Mouse (Mus musculus): ENCODE measurements around the gene 4933415A04Rik. TPM values are rescaled to one million over a fixed set of nuclear protein-coding genes. Genes with fewer than 3 reads are reported as not detected.

The 4933415A04Rik gene
- polyA plus RNA-seq, 1 experiment from 2014 or later, result 6.8 TPM

DNA sequence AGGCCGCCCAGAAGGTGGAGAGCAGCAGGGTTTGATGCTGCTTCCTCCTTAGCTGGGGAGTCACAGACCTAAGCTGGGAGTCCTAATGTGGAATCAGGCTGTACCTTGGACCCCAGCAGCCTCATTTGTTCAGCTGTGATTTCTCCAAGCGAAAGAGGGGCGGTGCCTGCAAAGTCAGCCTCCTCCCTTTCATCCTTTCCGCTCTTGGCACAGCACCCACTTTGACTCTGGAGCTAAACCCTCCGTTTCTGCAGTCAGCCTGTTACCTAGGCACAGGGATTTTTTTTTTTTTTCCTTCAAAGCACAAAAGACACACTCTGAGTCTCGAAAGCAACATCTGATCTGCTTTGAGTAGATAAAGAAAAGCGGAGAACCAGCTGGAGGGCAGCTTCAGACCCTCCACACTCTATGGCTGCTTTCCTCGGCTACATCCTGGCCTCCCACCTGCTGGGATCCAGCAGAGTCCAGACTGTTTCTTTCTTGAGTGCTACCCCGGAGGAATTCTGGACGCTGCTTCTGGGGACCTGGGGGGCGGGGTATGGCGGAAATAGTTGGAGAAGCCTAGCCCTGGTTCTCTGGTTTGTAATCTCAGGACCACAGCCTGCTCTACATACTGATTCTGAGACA lies 39.6 kb downstream of the 4933415A04Rik start:
- Histone ChIP-seq H3K27me3 (ENCODE audit: insufficient read depth, low read length) (no peaks in the 10 kb centered on the region), H3K4me2 (replicated peaks; ENCODE audit: low read depth, low read length) (peak overlapping the region; percentile 53), H3K4me1 (ENCODE audit: insufficient read depth, low read length) (peaks cover 18% of the 10 kb centered on the region), H3K36me3 (ENCODE audit: insufficient read depth, low read length) (no peaks in the 10 kb centered on the region), H3K27ac (ENCODE audit: low read length) (peak overlapping the region; percentile 84), H3K9ac (replicated peaks; ENCODE audit: low read length) (peak overlapping the region; percentile 56), H3K4me3 (ENCODE audit: low read length) (peak overlapping the region; percentile 24), H3K9me3 (ENCODE audit: low read length) (no peaks in the 10 kb centered on the region)
- peak; percentile 73 for ATAC-seq (ENCODE audit: low FRiP score, low TSS enrichment)
- 8% methylated on average over 12 of the region's 12 CpGs for WGBS

DNA sequence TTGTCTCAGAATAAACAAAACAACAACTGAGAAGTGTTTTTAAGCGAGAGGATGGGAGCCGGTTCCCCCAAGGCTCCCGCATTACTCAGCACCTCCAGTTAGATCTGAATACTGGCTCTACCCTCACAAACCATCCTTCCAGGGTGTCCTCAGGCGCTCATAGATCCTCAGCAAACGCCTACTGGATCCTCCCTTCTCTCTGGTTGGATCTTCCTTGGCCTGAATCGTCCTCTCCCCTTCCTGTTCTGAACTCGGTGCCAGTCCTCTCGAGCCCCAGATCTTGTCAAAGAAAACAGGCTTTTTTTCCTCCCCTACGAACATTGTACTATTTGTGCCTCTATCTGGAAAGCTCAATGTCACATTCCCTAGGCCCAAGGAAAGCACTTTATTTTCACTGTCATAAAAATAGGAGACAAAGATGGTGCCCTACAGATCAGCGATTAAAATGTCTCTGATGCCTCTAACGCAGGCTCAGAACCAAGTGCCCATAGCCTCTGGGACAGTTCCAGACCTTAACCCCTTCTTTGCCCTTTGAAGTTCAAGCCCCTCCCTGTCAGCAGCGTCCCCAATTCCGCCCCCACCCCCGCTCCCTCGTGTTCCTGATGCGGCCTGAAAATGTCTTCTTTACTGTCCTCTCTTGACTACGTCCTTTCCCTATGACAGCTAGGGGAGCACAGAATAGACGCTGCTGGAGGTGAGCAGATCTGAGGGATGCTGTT lies 40.2 kb downstream of the 4933415A04Rik start:
- Histone ChIP-seq H3K4me1 (ENCODE audit: insufficient read depth, low read length) (peaks cover 18% of the 10 kb centered on the region), H3K36me3 (ENCODE audit: insufficient read depth, low read length) (no peaks in the 10 kb centered on the region), H3K27ac (ENCODE audit: low read length) (peak overlapping the region; percentile 84; the same call in 1 of the 2 replicates), H3K4me2 (replicated peaks; ENCODE audit: low read depth, low read length) (peak overlapping the region; percentile 53), H3K9ac (replicated peaks; ENCODE audit: low read length) (peak overlapping the region; percentile 56), H3K27me3 (ENCODE audit: insufficient read depth, low read length) (no peaks in the 10 kb centered on the region), H3K9me3 (ENCODE audit: low read length) (no peaks in the 10 kb centered on the region), H3K4me3 (ENCODE audit: low read length) (peak overlapping the region; percentile 24; the same call in 1 of the 2 replicates)
- ATAC-seq (ENCODE audit: low FRiP score, low TSS enrichment), result no peak; the same call in 1 of the 2 replicates
- WGBS, result 31% methylated on average over 18 of the region's 18 CpGs

DNA sequence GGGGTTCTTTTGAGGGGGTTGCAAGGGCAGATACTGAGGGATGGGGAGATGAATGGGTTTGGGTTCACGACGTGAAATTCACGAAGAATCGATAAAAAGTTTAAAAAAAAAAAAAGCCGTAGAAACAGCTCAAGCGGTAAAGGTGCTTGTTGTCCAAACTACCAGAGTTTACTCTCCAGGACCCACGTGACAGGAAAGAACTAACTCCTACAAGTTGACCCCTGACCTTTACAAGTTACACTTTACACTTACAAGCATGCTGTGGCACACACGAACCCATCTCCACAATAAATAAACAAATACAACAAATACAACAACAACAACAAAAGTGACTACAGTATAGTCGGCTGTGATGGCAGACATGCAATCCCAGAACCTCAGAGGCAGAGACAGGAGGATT lies 44.8 kb downstream of the 4933415A04Rik start:
- no peaks in the 10 kb centered on the region for H3K27me3 ChIP-seq (ENCODE audit: insufficient read depth, low read length)
- no peak for ATAC-seq (ENCODE audit: low FRiP score, low TSS enrichment)
- no peak overlapping the region for H3K4me2 ChIP-seq (replicated peaks; ENCODE audit: low read depth, low read length)
- H3K9me3 ChIP-seq (ENCODE audit: low read length), result no peaks in the 10 kb centered on the region
- 79% methylated on average over 9 of the region's 9 CpGs for WGBS
- peaks cover 23% of the 10 kb centered on the region for H3K4me1 ChIP-seq (ENCODE audit: insufficient read depth, low read length)
- H3K27ac ChIP-seq (ENCODE audit: low read length), result no peak overlapping the region
- H3K9ac ChIP-seq (replicated peaks; ENCODE audit: low read length), result no peak overlapping the region
- H3K36me3 ChIP-seq (ENCODE audit: insufficient read depth, low read length), result no peaks in the 10 kb centered on the region
- H3K4me3 ChIP-seq (ENCODE audit: low read length), result no peak overlapping the region

DNA sequence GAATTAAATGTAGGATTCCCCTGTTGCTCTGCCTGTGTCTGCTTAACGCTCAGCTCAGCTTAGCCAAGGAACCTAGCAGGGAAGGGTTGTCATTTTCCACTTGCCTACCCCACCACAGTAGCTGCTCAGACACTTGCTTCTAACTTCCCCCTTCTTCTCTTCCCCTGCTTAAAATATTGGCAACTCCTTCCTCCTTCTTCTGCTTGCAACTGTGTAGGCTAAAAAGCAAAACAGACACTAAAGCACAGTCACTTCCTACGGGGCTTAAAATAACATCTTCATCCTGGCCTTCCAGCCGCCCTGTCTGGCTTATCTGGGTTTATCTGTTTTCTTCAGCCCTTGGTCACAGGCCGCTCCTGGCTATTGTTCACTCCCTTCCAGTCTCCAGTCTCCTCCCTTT lies 45.7 kb downstream of the 4933415A04Rik start:
- 26% methylated on average over 4 of the region's 4 CpGs for WGBS
- H3K4me3 ChIP-seq (ENCODE audit: low read length), result no peak overlapping the region
- no peak overlapping the region for H3K4me2 ChIP-seq (replicated peaks; ENCODE audit: low read depth, low read length)
- H3K36me3 ChIP-seq (ENCODE audit: insufficient read depth, low read length), result no peaks in the 10 kb centered on the region
- H3K27me3 ChIP-seq (ENCODE audit: insufficient read depth, low read length), result no peaks in the 10 kb centered on the region
- H3K9me3 ChIP-seq (ENCODE audit: low read length), result no peaks in the 10 kb centered on the region
- H3K27ac ChIP-seq (ENCODE audit: low read length), result peak overlapping the region; percentile 15; the same call in 1 of the 2 replicates
- no peak for ATAC-seq (ENCODE audit: low FRiP score, low TSS enrichment)
- H3K9ac ChIP-seq (replicated peaks; ENCODE audit: low read length), result no peak overlapping the region
- peaks cover 17% of the 10 kb centered on the region for H3K4me1 ChIP-seq (ENCODE audit: insufficient read depth, low read length)

DNA sequence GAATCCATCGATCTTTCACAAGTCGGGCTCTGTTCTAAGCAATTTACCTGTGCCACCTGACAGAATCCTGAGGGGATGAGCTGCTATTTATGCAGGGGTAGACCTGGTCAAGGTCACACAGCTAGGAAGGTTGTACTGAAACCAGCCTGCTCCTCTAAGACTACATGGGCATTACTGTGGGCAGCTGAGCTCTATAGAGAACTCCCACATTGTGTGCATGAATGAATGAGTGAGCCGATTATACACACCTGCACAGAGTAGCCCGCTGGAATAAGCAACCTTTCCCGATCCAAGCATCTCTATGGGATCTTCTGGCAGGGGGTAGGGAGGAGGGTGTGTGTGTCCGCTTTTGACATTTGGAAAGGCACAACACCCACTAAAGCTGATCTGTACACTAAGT lies 46.3 kb downstream of the 4933415A04Rik start:
- 72% methylated on average over 6 of the region's 6 CpGs for WGBS
- Histone ChIP-seq H3K4me3 (ENCODE audit: low read length) (no peak overlapping the region), H3K36me3 (ENCODE audit: insufficient read depth, low read length) (no peaks in the 10 kb centered on the region), H3K9ac (replicated peaks; ENCODE audit: low read length) (no peak overlapping the region), H3K4me1 (ENCODE audit: insufficient read depth, low read length) (peaks cover 17% of the 10 kb centered on the region), H3K27ac (ENCODE audit: low read length) (peak overlapping the region; percentile 15; the same call in 1 of the 2 replicates), H3K27me3 (ENCODE audit: insufficient read depth, low read length) (no peaks in the 10 kb centered on the region), H3K9me3 (ENCODE audit: low read length) (no peaks in the 10 kb centered on the region), H3K4me2 (replicated peaks; ENCODE audit: low read depth, low read length) (no peak overlapping the region)
- ATAC-seq (ENCODE audit: low FRiP score, low TSS enrichment), result peak; percentile 1; the same call in 1 of the 2 replicates

DNA sequence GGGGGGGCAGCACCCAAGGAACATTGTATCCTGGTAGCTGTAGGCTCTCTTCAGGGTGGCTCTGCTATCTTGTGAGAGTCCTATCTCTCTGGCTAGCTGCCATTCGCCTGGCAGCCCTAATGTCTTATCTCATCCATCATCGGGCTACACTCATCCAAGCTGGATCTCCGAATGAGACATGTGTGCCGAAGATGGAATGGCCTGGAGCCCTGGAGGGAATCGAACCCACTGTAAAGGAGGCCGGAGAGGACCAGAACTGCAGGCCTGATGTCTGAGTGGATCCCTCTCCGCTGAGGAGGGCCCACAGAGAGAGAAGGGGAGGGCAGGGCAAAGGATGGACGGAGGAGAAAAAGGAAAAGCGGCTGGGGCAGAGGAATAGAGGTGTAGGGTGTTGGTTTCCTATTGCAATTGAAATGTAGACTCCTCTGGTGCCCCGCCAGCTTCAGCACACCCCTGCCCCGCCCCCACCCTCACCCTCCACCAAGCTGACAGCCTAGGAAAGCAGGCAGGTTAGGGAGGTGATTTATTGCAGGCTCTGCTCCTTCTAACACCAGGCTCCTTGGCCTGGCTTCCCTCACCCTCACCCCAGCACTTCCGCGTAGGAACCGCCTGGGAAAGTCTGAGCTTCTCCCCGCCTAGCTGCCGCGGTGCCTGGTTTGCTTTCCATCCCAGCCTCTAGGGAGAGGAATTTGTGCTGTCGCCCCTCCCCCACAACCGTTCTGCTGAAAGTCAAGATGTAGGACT lies 47.0 kb downstream of the 4933415A04Rik start:
- Histone ChIP-seq H3K4me3 (ENCODE audit: low read length) (no peak overlapping the region), H3K9ac (replicated peaks; ENCODE audit: low read length) (no peak overlapping the region), H3K27me3 (ENCODE audit: insufficient read depth, low read length) (no peaks in the 10 kb centered on the region), H3K27ac (ENCODE audit: low read length) (peak overlapping the region; percentile 65; the same call in 1 of the 2 replicates), H3K9me3 (ENCODE audit: low read length) (no peaks in the 10 kb centered on the region), H3K36me3 (ENCODE audit: insufficient read depth, low read length) (no peaks in the 10 kb centered on the region), H3K4me2 (replicated peaks; ENCODE audit: low read depth, low read length) (peak overlapping the region; percentile 16; the same call in 1 of the 2 replicates), H3K4me1 (ENCODE audit: insufficient read depth, low read length) (peaks cover 17% of the 10 kb centered on the region)
- peak; percentile 94 for ATAC-seq (ENCODE audit: low FRiP score, low TSS enrichment)
- WGBS, result 10% methylated on average over 19 of the region's 19 CpGs

DNA sequence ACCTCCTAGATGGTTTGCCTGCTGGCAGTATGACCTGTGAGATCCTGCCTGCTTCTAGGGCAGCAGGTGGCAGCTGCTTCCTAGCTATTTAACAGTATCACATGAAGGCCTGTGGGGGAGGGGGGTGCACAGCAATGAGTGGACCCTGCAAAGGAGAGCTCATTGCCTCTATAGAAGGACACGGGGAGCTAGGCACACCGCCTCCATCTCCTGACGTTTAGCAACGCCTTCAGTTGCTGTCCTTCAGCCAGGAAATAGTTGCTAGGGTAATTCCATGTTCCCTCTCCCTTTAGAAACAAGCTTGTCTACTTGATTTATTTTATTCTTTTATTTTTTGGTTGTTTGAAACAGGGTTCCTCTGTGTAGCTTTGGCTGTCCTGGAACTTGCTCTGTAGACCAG lies 49.9 kb downstream of the 4933415A04Rik start:
- ATAC-seq (ENCODE audit: low FRiP score, low TSS enrichment), result no peak
- no peak overlapping the region for H3K4me3 ChIP-seq (ENCODE audit: low read length)
- 62% methylated on average over 4 of the region's 4 CpGs for WGBS
- H3K9ac ChIP-seq (replicated peaks; ENCODE audit: low read length), result no peak overlapping the region
- H3K36me3 ChIP-seq (ENCODE audit: insufficient read depth, low read length), result no peaks in the 10 kb centered on the region
- H3K4me2 ChIP-seq (replicated peaks; ENCODE audit: low read depth, low read length), result no peak overlapping the region
- peaks cover 17% of the 10 kb centered on the region for H3K4me1 ChIP-seq (ENCODE audit: insufficient read depth, low read length)
- H3K27me3 ChIP-seq (ENCODE audit: insufficient read depth, low read length), result no peaks in the 10 kb centered on the region
- H3K9me3 ChIP-seq (ENCODE audit: low read length), result peaks cover 8% of the 10 kb centered on the region; the same call in 1 of the 2 replicates
- H3K27ac ChIP-seq (ENCODE audit: low read length), result no peak overlapping the region

DNA sequence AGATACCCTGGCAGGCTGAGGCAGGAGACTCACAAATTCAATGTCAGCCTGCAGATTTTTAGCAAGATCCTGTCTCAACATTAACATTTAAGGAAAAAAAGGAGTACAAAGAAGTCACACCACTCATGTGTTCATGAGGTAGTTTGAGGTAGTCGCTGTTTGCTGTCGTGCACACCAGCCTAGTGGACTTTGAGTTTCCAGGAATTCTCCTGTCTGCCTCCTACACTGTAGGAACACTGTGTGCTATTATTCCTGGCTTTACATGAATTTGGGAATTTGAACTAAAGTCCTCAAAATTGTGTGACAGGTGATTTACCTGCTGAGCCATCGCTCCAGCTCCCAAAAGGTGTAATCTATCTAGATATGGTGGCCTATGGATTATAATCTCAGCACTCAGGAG lies 51.6 kb downstream of the 4933415A04Rik start:
- Histone ChIP-seq H3K27ac (ENCODE audit: low read length) (no peak overlapping the region), H3K9me3 (ENCODE audit: low read length) (peaks cover 8% of the 10 kb centered on the region; the same call in 1 of the 2 replicates), H3K27me3 (ENCODE audit: insufficient read depth, low read length) (no peaks in the 10 kb centered on the region), H3K4me3 (ENCODE audit: low read length) (no peak overlapping the region), H3K4me2 (replicated peaks; ENCODE audit: low read depth, low read length) (no peak overlapping the region), H3K9ac (replicated peaks; ENCODE audit: low read length) (no peak overlapping the region), H3K4me1 (ENCODE audit: insufficient read depth, low read length) (peaks cover 11% of the 10 kb centered on the region), H3K36me3 (ENCODE audit: insufficient read depth, low read length) (no peaks in the 10 kb centered on the region)
- 97% methylated on average over 3 of the region's 3 CpGs for WGBS
- ATAC-seq (ENCODE audit: low FRiP score, low TSS enrichment), result no peak
